Mouse (Mus musculus): ENCODE data around the gene Zbtb16. TPM values are rescaled to one million over a fixed set of nuclear protein-coding genes. Genes with fewer than 3 reads are reported as not detected.

Zbtb16 gene
- total RNA-seq, 1 experiment: 0.36 TPM

DNA sequence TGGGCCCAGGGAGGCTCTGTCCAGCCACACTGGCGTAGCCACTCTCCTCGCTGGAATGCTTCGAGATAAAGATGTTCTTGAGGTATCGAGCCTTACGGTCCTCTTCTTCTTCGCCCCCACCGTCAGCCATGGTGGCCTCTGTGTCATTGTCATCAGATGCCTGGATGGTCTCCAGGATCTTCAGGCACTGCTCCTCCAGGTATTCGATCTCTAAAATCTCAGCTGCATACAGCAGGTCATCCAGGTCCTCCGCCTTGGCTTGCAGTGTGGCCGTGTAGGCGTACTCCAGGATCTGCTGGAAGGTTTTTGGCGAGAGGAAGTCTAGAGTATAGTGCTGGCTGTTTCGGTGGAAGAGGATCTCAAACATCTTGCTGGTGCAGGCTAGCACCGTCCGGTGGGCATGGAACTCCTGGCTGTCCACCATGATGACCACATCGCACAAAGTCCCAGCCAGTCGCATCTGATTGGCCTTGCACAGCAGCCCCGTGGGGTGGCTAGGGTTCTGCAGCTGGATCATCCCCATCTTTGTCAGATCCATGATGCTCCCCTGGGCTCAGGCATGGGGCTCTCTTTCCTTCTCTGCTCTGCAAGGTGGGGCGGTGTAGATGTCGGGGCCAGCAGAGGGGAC lies 3.4 kb downstream of the Zbtb16 start:
- in situ Hi-C loops (cut with MboI; ENCODE audit: low sequenced_read_pairs in 2 of 2, unreplicated experiment in 2 of 2): no loop called here
- Histone ChIP-seq H3K27ac (ENCODE audit: insufficient read depth, low read depth, low read length, poor library complexity, severe bottlenecking) (no peak overlapping the region), H3K9me3 (ENCODE audit: control insufficient read depth, insufficient read depth, low read depth, low read length) (no peaks in the 10 kb centered on the region), H3K4me3 (ENCODE audit: insufficient read depth in 1 of 2, low read depth in 1 of 2, low read length in 2 of 2, poor library complexity in 1 of 2, severe bottlenecking in 1 of 2) (no peak overlapping the region), H3K36me3 (ENCODE audit: control insufficient read depth, insufficient read depth, low read length, poor library complexity, severe bottlenecking) (no peaks in the 10 kb centered on the region), H3K9ac (ENCODE audit: insufficient read depth, low read depth, low read length, poor library complexity, severe bottlenecking) (no peak overlapping the region), H3K4me1 (ENCODE audit: control insufficient read depth in 2 of 2, insufficient read depth in 2 of 2, low read length in 2 of 2, poor library complexity in 1 of 2) (no peaks in the 10 kb centered on the region)
- no peak for DNase-seq (ENCODE audit: low read depth, low spot score)
- TF ChIP-seq ZNF384 (IDR thresholded peaks at IDR 0.05; ENCODE audit: low read depth, low read length) (no peak), ZC3H11A (IDR thresholded peaks at IDR 0.05; ENCODE audit: borderline replicate concordance, low read depth, low read length) (no peak), HCFC1 (IDR thresholded peaks at IDR 0.05; ENCODE audit: borderline replicate concordance, insufficient read depth, low read length) (no peak), CHD2 (IDR thresholded peaks at IDR 0.05; ENCODE audit: low read depth, low read length) (no peak), MAFK (IDR thresholded peaks at IDR 0.05; ENCODE audit: insufficient read depth, low read depth, low read length) (no peak)

DNA sequence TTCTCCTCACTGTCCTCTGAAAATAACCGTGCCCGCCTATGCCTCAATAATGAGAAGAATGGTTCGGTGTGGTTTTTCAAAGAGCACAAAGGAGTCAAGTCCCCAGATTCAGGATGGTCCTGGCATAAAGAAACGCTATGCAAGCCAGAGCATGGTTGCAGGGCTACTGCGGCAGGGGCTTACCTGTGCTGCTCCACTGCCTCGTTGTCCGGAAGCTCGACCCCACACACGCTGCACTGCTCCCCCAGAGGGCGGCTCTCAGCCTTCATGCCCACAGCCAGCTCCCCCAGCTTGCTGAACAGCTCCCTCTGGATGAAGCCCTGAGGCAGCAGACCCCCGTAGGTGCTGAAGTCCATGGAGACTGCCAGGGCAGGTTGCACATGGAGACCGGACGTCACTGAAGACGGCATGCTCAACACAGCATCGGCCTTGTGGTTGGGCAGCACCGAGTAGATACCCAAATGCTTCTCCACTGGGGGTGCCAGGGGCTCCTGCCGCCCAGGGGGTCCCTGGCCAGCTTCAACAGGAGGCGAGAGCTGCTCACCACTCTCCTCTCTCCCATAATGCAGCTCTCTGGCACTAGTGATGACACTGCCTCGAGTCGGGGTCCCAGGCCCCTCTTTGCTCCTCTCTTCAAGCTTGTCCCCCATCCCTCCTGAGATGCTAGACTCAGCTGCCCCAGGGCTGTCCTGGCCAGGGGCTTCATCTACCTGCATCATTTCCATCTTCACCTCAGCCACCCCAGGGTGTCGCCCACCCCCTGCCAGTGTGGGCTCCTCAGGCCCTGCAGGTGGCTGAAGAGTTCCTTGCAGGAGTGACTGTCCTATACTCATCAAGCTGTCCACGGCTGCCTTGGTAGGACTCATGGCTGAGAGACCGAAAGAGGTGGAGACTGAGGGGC lies 4.2 kb downstream of the Zbtb16 start:
- no peak for TF ChIP-seq CHD2 (IDR thresholded peaks at IDR 0.05; ENCODE audit: low read depth, low read length)
- no peak for TF ChIP-seq ZNF384 (IDR thresholded peaks at IDR 0.05; ENCODE audit: low read depth, low read length)
- no peaks in the 10 kb centered on the region for H3K4me1 ChIP-seq (ENCODE audit: control insufficient read depth in 2 of 2, insufficient read depth in 2 of 2, low read length in 2 of 2, poor library complexity in 1 of 2)
- in situ Hi-C loops (cut with MboI; ENCODE audit: low sequenced_read_pairs in 2 of 2, unreplicated experiment in 2 of 2): no loop called here
- no peaks in the 10 kb centered on the region for H3K36me3 ChIP-seq (ENCODE audit: control insufficient read depth, insufficient read depth, low read length, poor library complexity, severe bottlenecking)
- H3K27ac ChIP-seq (ENCODE audit: insufficient read depth, low read depth, low read length, poor library complexity, severe bottlenecking): no peak overlapping the region
- no peak overlapping the region for H3K4me3 ChIP-seq (ENCODE audit: insufficient read depth in 1 of 2, low read depth in 1 of 2, low read length in 2 of 2, poor library complexity in 1 of 2, severe bottlenecking in 1 of 2)
- H3K9ac ChIP-seq (ENCODE audit: insufficient read depth, low read depth, low read length, poor library complexity, severe bottlenecking): no peak overlapping the region
- H3K9me3 ChIP-seq (ENCODE audit: control insufficient read depth, insufficient read depth, low read depth, low read length): no peaks in the 10 kb centered on the region
- no peak for DNase-seq (ENCODE audit: low read depth, low spot score)

DNA sequence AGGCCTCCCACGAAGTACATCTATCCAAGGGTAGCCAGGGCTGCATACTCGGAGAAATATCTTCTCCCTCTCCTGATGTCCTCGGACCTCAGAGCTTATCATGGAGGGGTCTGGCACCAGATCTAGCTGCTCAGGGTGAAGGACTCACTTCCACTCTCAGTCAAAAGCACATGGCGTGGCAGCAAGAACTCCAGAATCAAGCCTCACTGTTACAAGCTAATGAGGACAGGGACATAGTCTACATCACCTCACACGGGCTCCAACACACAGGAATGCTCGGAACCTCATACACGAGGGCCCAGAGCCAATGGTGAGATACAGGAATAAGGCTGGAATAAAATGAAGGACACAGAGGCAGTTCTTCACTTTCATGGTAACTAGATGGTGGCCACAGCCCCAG lies 7.2 kb downstream of the Zbtb16 start:
- Histone ChIP-seq H3K4me1 (ENCODE audit: control insufficient read depth in 2 of 2, insufficient read depth in 2 of 2, low read length in 2 of 2, poor library complexity in 1 of 2) (no peaks in the 10 kb centered on the region), H3K4me3 (ENCODE audit: insufficient read depth in 1 of 2, low read depth in 1 of 2, low read length in 2 of 2, poor library complexity in 1 of 2, severe bottlenecking in 1 of 2) (no peak overlapping the region), H3K36me3 (ENCODE audit: control insufficient read depth, insufficient read depth, low read length, poor library complexity, severe bottlenecking) (no peaks in the 10 kb centered on the region), H3K9me3 (ENCODE audit: control insufficient read depth, insufficient read depth, low read depth, low read length) (no peaks in the 10 kb centered on the region), H3K9ac (ENCODE audit: insufficient read depth, low read depth, low read length, poor library complexity, severe bottlenecking) (no peak overlapping the region), H3K27ac (ENCODE audit: insufficient read depth, low read depth, low read length, poor library complexity, severe bottlenecking) (no peak overlapping the region)
- TF ChIP-seq HCFC1 (IDR thresholded peaks at IDR 0.05; ENCODE audit: borderline replicate concordance, insufficient read depth, low read length): no peak
- TF ChIP-seq CHD2 (IDR thresholded peaks at IDR 0.05; ENCODE audit: low read depth, low read length): no peak
- no peak for DNase-seq (ENCODE audit: low read depth, low spot score)
- in situ Hi-C loops (cut with MboI; ENCODE audit: low sequenced_read_pairs in 2 of 2, unreplicated experiment in 2 of 2): no loop called here

DNA sequence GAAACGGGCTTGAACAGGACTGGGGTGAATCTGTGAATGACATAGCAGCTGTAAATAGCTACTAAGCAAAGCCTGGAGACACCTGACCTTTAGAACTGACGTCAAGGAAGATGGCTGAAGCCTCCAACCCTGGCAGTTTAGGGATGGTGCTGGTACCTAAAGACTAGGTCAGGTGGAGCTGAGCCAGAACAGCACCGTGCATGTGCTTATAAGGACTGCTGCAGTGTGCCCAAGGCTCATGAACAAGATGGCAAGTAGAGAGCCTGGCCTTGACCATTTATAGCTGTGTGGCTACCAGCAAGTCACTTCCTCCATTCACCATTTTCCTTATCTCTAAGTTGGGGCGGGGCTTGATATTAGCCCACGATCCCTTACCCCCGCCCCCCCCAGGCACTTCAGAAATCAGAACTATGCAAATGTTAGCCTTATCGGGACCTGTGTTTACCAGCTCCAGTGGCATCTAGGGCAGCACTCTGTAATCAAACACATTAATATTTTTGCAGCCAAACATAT lies 9.6 kb downstream of the Zbtb16 start:
- DNase-seq (ENCODE audit: low read depth, low spot score): no peak
- H3K9ac ChIP-seq (ENCODE audit: insufficient read depth, low read depth, low read length, poor library complexity, severe bottlenecking): no peak overlapping the region
- no peak for TF ChIP-seq HCFC1 (IDR thresholded peaks at IDR 0.05; ENCODE audit: borderline replicate concordance, insufficient read depth, low read length)
- TF ChIP-seq ZC3H11A (IDR thresholded peaks at IDR 0.05; ENCODE audit: borderline replicate concordance, low read depth, low read length): no peak
- TF ChIP-seq CHD2 (IDR thresholded peaks at IDR 0.05; ENCODE audit: low read depth, low read length): no peak
- TF ChIP-seq ZNF384 (IDR thresholded peaks at IDR 0.05; ENCODE audit: low read depth, low read length): no peak
- no peak for TF ChIP-seq MAFK (IDR thresholded peaks at IDR 0.05; ENCODE audit: insufficient read depth, low read depth, low read length)
- in situ Hi-C loops (cut with MboI; ENCODE audit: low sequenced_read_pairs in 2 of 2, unreplicated experiment in 2 of 2): no loop called here
- H3K9me3 ChIP-seq (ENCODE audit: control insufficient read depth, insufficient read depth, low read depth, low read length): no peaks in the 10 kb centered on the region
- H3K4me1 ChIP-seq (ENCODE audit: control insufficient read depth in 2 of 2, insufficient read depth in 2 of 2, low read length in 2 of 2, poor library complexity in 1 of 2): no peaks in the 10 kb centered on the region
- no peak overlapping the region for H3K4me3 ChIP-seq (ENCODE audit: insufficient read depth in 1 of 2, low read depth in 1 of 2, low read length in 2 of 2, poor library complexity in 1 of 2, severe bottlenecking in 1 of 2)
- H3K27ac ChIP-seq (ENCODE audit: insufficient read depth, low read depth, low read length, poor library complexity, severe bottlenecking): no peak overlapping the region
- H3K36me3 ChIP-seq (ENCODE audit: control insufficient read depth, insufficient read depth, low read length, poor library complexity, severe bottlenecking): no peaks in the 10 kb centered on the region
